Mouse (Mus musculus): ENCODE measurements around the gene Sema4b. TPM values are rescaled to one million over a fixed set of nuclear protein-coding genes. Genes with fewer than 3 reads are reported as not detected.
A peak's percentile ranks its signal among the peaks of the same experiment; 100 is the strongest.

The Sema4b gene
- total and polyA plus RNA-seq, 3 experiments: 10.9 to 17.3 TPM; not detected in 1

- Histone ChIP-seq H3K4me3 (ENCODE audit: control insufficient read depth in 1 of 2, insufficient read depth in 1 of 2, low read depth in 2 of 2, low read length in 2 of 2) (peak overlapping the region; percentile 1 to 44; a peak in 2 of 4 replicates), H3K9ac (ENCODE audit: control insufficient read depth, low read depth, low read length, poor library complexity, severe bottlenecking) (peak overlapping the region; percentile 24; the same call in 1 of the 2 replicates), H3K27ac (ENCODE audit: control insufficient read depth, low read depth, low read length) (peak overlapping the region; percentile 63)
- TF ChIP-seq MEF2A (IDR thresholded peaks at IDR 0.05; ENCODE audit: extremely low read depth, insufficient replicate concordance, low read depth, low read length, poor library complexity, severe bottlenecking): no peak
- TF ChIP-seq CTCF (IDR thresholded peaks at IDR 0.05 in 2 of 3, conservative IDR thresholded peaks at IDR 0.05 in 1 of 3; ENCODE audit: control insufficient read depth in 1 of 3, insufficient read depth in 1 of 3, low read depth in 2 of 3, low read length in 3 of 3, poor library complexity in 1 of 3, severe bottlenecking in 1 of 3): no peak
- no peak for TF ChIP-seq MAZ (IDR thresholded peaks at IDR 0.05; ENCODE audit: low read depth, low read length)
- TF ChIP-seq ZKSCAN1 (IDR thresholded peaks at IDR 0.05; ENCODE audit: low read depth, low read length): no peak
- TF ChIP-seq RAD21 (IDR thresholded peaks at IDR 0.05; ENCODE audit: low read depth, low read length): no peak
- no peak; the same call in 1 of the 2 replicates for TF ChIP-seq JUND (IDR thresholded peaks at IDR 0.05; ENCODE audit: low read depth, low read length)
- peak; percentile 98 for TF ChIP-seq ETS1 (IDR thresholded peaks at IDR 0.05; ENCODE audit: low read depth, low read length)
- peak; percentile 83 for TF ChIP-seq MYB (IDR thresholded peaks at IDR 0.05; ENCODE audit: low read depth, low read length)
- no peak for TF ChIP-seq NRF1 (IDR thresholded peaks at IDR 0.05; ENCODE audit: insufficient read depth, low read depth, low read length, poor library complexity, severe bottlenecking)
- TF ChIP-seq POLR2AphosphoS2 (IDR thresholded peaks at IDR 0.05; ENCODE audit: low read length): no peak
- no peak for TF ChIP-seq ZC3H11A (IDR thresholded peaks at IDR 0.05; ENCODE audit: low read depth, low read length)
- no peak for TF ChIP-seq ELF1 (IDR thresholded peaks at IDR 0.05; ENCODE audit: low read depth, low read length)
- TF ChIP-seq CHD2 (IDR thresholded peaks at IDR 0.05; ENCODE audit: low read length): no peak
- peak; percentile 79 for TF ChIP-seq GATA1 (IDR thresholded peaks at IDR 0.05; ENCODE audit: low read depth, low read length)
- peak; percentile 34; the same call in 1 of the 2 replicates for TF ChIP-seq MAX (IDR thresholded peaks at IDR 0.05; ENCODE audit: low read length)
- no peak for TF ChIP-seq CHD1 (IDR thresholded peaks at IDR 0.05; ENCODE audit: low read depth, low read length)
- TF ChIP-seq SIN3A (IDR thresholded peaks at IDR 0.05; ENCODE audit: low read length): peak; percentile 78; the same call in 1 of the 2 replicates
- TF ChIP-seq TCF12 (IDR thresholded peaks at IDR 0.05; ENCODE audit: low read depth, low read length): peak; percentile 65
- TF ChIP-seq POLR2A (IDR thresholded peaks at IDR 0.05; ENCODE audit: control insufficient read depth in 1 of 2, insufficient read depth in 1 of 2, low read depth in 1 of 2, low read length in 2 of 2, poor library complexity in 1 of 2): peak in 1 of 2 experiments; percentile 20; a peak in 1 of 4 replicates
- peak; percentile 72; the same call in 1 of the 2 replicates for TF ChIP-seq MAFK (IDR thresholded peaks at IDR 0.05; ENCODE audit: borderline replicate concordance, low read depth, low read length)
- no peak for TF ChIP-seq UBTF (IDR thresholded peaks at IDR 0.05; ENCODE audit: borderline replicate concordance, insufficient read depth, low read depth, low read length)
- no peak for TF ChIP-seq TBP (IDR thresholded peaks at IDR 0.05; ENCODE audit: low read depth, low read length)
- no peak for TF ChIP-seq POLR2AphosphoS5 (IDR thresholded peaks at IDR 0.05; ENCODE audit: borderline replicate concordance, low read depth, low read length)
- peak; percentile 57; the same call in 1 of the 2 replicates for TF ChIP-seq RCOR1 (IDR thresholded peaks at IDR 0.05; ENCODE audit: low read depth, low read length)
- TF ChIP-seq ZMIZ1 (IDR thresholded peaks at IDR 0.05; ENCODE audit: low read depth, low read length): no peak
- TF ChIP-seq USF2 (IDR thresholded peaks at IDR 0.05; ENCODE audit: borderline replicate concordance in 1 of 2, insufficient read depth in 1 of 2, low read depth in 1 of 2, low read length in 2 of 2): no peak
- peak; percentile 59; the same call in 1 of the 2 replicates for TF ChIP-seq MXI1 (IDR thresholded peaks at IDR 0.05; ENCODE audit: low read depth, low read length)
- no peak for TF ChIP-seq E2F4 (IDR thresholded peaks at IDR 0.05; ENCODE audit: borderline replicate concordance, low read depth, low read length)
- TF ChIP-seq GABPA (IDR thresholded peaks at IDR 0.05; ENCODE audit: low read depth, low read length): peak; percentile 53; the same call in 1 of the 2 replicates
- peak; percentile 33 for TF ChIP-seq TAL1 (IDR thresholded peaks at IDR 0.05; ENCODE audit: low read length)
- no peak for TF ChIP-seq MYC (IDR thresholded peaks at IDR 0.05; ENCODE audit: low read depth, low read length)
- TF ChIP-seq USF1 (IDR thresholded peaks at IDR 0.05; ENCODE audit: low read depth, low read length): no peak
- TF ChIP-seq SMC3 (IDR thresholded peaks at IDR 0.05; ENCODE audit: low read depth, low read length): no peak
- no peak for TF ChIP-seq NELFE (IDR thresholded peaks at IDR 0.05; ENCODE audit: low read depth, low read length)
- no peak for TF ChIP-seq ZNF384 (IDR thresholded peaks at IDR 0.05; ENCODE audit: low read depth, low read length)
- no peak for TF ChIP-seq HCFC1 (IDR thresholded peaks at IDR 0.05; ENCODE audit: low read depth, low read length)
- TF ChIP-seq EP300 (IDR thresholded peaks at IDR 0.05; ENCODE audit: low read depth in 1 of 2, low read length in 2 of 2): peak; percentile 84 to 89
- no peak for TF ChIP-seq KAT2A (conservative IDR thresholded peaks at IDR 0.05; ENCODE audit: low read depth, low read length)
Observed at GRCm38 (mm10) chr7:80166740-80167139, 19.9 kb upstream of the Sema4b start.

More at GRCm38 (mm10) chr7:80166740-80167139, 19.9 kb upstream of the Sema4b start:
- Histone ChIP-seq H3K9me3 (replicated peaks; ENCODE audit: insufficient read depth, low read length) (no peaks in the 10 kb centered on the region), H3K4me1 (ENCODE audit: control insufficient read depth in 1 of 2, insufficient read depth in 2 of 2, low read length in 2 of 2) (peaks cover 13 to 20% of the 10 kb centered on the region in 2 experiments), H3K36me3 (ENCODE audit: control insufficient read depth in 1 of 2, insufficient read depth in 2 of 2, low read length in 2 of 2) (peaks cover 0 to 23% of the 10 kb centered on the region in 2 experiments; a peak in 2 of 4 replicates), H3K27me3 (ENCODE audit: control insufficient read depth in 1 of 2, insufficient read depth in 2 of 2, low read length in 2 of 2) (no peaks in the 10 kb centered on the region), H3K79me2 (ENCODE audit: control insufficient read depth, insufficient read depth, low read length, poor library complexity) (no peaks in the 10 kb centered on the region)
- DNase-seq (ENCODE audit: low read depth, low spot score): peak; percentile 89

Measured in MEL (cell line).